21 mouse cellular contexts compared by ENCODE assay signal in genomic region chr9:65117516-65117915, GRCm38 (mm10). TPM values are rescaled to one million over a fixed set of nuclear protein-coding genes. Genes with fewer than 3 reads are reported as not detected.
"Had no signal": no experiment of that assay in that cellular context is flagged by ENCODE, and none has a peak within 500 bp of the region (broad histone marks: within the 10 kb centered on the region; RNA-seq: fewer than 3 reads in every experiment).

No protein-coding gene starts in this region.

- DNase-seq: liver, postnatal 0 days; lung, adult 2 months; lung, postnatal 14 days; lung, postnatal 36 days; midbrain, embryonic 14.5 days; retina, postnatal 1 day; right cerebral cortex, adult 18-20 months; right cerebral cortex, postnatal 14 days; thymus, adult 2 months; thymus, postnatal 25 days; thymus, postnatal 4 days had no signal

- ATAC-seq: liver, postnatal 0 days; lung, postnatal 0 days; midbrain, embryonic 16.5 days had no signal

- H3K4me1 ChIP-seq: lung, embryonic 15.5 days; midbrain, embryonic 12.5 days; neural tube, embryonic 15.5 days had no signal

- H3K4me2 ChIP-seq: lung, embryonic 15.5 days; midbrain, embryonic 12.5 days; neural tube, embryonic 13.5 days; neural tube, embryonic 15.5 days; stomach, embryonic 15.5 days had no signal

- H3K27ac ChIP-seq: lung, embryonic 15.5 days; midbrain, embryonic 10.5 days; midbrain, embryonic 12.5 days; neural tube, embryonic 13.5 days; neural tube, embryonic 15.5 days; stomach, embryonic 15.5 days; stomach, postnatal 0 days had no signal

- H3K27me3 ChIP-seq: stomach, embryonic 15.5 days had no signal

- H3K4me3 ChIP-seq: lung, embryonic 15.5 days; midbrain, embryonic 10.5 days; midbrain, embryonic 12.5 days; myocyte; neural tube, embryonic 13.5 days; neural tube, embryonic 15.5 days; stomach, embryonic 15.5 days had no signal

- H3K36me3 ChIP-seq: lung, embryonic 15.5 days had no signal

- H3K9ac ChIP-seq: liver, postnatal 0 days; lung, embryonic 15.5 days; midbrain, embryonic 12.5 days; neural tube, embryonic 13.5 days; neural tube, embryonic 15.5 days; stomach, embryonic 15.5 days had no signal

- H3K9me3 ChIP-seq: lung, embryonic 15.5 days; midbrain, embryonic 10.5 days; midbrain, embryonic 12.5 days; neural tube, embryonic 13.5 days; neural tube, embryonic 15.5 days; stomach, embryonic 15.5 days had no signal

RNA-seq across cellular contexts. Expression of gene Igdcc3, which starts 23.5 kb away (rescaled TPM):
- polyA plus RNA-seq: liver, postnatal 0 days; myocyte had no signal
